Mouse (Mus musculus): ENCODE results near the gene St6galnac3.

The St6galnac3 gene

DNA sequence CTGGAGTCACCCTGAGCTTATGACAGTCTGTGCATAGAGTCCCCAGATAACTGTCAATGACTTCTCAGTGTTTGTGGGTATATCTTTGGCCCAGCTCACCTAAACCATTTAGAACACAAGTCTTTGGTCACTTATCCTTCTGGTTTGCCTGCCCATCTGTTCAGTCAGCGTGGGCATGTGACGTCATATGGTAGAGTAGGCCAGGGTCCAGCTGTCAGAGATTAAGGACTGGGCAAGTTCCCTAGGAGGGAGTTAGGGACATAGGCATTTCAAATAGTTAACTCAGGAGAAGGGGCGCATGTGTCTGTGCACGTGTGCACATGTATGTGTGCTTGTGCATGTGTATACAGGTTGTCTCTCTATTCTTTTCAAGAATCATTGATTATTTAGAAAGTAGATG, 554.8 kb downstream of the St6galnac3 start:
- no peak for DNase-seq (ENCODE audit: extremely low read depth, low read depth)

DNA sequence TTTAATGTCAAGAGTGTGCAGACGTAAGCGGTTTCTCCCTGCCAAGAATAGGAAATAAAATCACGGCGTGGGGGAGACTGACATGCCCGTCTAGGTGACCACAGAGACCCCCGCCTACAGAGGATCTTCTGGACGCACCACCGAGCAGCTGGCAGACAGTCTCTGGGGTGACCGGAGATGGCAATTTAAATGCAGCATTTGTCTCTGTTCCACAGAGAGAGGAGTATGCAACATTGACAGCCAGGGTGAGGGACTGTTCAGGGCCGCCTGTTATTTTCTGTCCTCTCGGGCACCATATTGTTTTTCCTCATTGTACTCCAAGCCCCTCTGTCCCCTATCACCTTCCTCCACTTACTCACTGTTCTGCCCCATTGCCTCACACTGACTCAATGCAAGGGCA, 555.2 kb downstream of the St6galnac3 start:
- no peak for DNase-seq (ENCODE audit: extremely low read depth, low read depth)

DNA sequence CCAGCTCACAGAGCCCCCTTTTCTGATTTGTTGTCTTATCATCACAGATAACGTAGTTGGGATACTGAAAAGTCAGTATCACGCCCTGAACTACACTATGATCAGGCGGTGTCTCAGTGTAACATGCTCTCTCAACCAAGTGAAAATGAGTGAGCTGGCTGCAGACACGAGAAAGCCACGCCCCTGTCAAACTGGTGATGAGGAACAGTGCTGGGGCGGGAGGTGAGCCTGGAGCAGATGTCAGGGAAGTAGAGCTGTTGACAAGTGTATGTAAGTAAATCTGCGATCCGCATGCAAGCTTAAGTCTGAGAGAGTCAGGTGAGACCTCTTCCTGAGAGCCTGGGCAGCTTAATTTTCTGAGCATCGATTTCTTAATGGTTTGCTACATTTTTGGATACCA, 563.3 kb downstream of the St6galnac3 start:
- DNase-seq (ENCODE audit: extremely low read depth, low read depth), result no peak

DNA sequence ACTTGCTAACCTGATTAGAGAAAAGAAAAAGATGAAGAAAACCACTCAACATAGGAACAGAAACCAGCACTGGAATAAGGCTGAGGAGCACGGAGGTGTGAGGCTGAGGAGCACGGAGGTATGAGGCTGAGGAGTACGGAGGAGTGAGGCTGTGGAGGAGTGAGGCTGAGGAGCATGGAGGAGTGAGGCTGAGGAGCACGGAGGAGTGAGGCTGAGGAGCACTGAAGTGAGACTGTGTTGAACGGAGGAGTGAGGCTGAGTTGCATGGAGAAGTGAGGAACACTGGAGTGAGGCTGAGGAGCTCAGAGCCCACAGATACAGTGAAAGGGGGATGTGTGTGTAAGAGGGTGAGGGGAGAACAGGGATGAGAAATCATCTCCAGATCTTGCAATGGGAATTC, 564.3 kb downstream of the St6galnac3 start:
- no peak for DNase-seq (ENCODE audit: extremely low read depth, low read depth)

DNA sequence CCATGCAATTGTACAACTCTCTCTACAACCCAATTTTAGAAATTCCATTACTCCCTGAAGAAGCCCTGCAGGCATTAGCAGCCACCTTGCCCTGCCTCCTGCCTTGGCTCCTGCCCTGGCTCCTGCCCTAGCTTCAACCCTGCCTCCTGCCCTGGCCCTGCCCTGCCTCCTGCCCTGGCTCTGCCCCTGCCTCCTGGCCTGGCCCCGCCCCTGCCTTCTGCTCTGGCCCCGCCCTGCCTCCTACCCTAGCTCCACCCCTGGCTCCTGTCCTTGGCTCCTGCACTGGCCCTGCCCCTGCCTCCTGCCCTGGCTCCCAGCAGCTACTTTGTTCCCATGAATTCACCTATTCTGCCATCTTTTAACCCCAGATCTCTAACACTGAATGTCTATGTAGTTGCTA, 576.1 kb downstream of the St6galnac3 start:
- DNase-seq (ENCODE audit: extremely low read depth, low read depth), result peak; percentile 8
